Mouse (Mus musculus) cerebellum, postnatal 4 days (tissue): ENCODE measurements at regions not wholly inside any gene's neighbourhood (a gene's known extent, or its start where the extent isn't known, plus 50 kb on each side); places are given as distances from the start of the nearest gene placed in this dataset.

Experiments used
- DNase-seq, 2 experiments: peaks; one replicate each; pipeline ENCODE4 v3.0.0; 2022; ENCODE audit warnings: low spot score in 2 of 2, mixed read lengths in 1 of 2

DNA sequence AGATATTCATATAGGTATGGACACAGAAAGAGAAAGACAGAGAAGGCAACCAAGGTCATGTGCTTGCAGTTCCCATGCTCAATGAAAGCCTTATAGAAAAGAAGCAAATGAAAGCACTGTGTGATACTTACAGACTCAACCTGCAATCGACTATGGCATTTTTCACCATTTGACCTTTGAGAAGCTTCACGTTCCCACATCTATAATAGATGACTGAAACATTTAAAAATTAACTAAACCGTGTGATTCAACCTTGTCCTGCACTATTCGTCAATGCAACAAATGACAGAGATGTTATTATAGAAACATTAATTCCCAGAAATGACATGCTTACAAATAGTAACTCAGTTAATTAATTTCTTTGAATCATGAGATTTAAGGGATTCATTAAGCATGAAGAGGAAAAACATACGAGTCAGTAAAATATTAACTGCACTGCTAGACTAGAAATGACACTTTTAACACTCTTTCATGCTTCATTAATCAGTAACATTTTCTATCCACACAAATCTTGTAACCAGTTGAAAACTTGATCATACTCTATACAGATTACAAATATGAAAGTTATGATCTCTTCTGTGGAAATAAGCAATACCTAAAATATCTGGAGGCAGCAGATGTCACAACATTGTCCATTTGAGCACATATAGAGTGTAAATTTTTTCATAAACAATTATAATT, 545.2 kb upstream of the N6amt1 start:
- no peak for DNase-seq

DNA sequence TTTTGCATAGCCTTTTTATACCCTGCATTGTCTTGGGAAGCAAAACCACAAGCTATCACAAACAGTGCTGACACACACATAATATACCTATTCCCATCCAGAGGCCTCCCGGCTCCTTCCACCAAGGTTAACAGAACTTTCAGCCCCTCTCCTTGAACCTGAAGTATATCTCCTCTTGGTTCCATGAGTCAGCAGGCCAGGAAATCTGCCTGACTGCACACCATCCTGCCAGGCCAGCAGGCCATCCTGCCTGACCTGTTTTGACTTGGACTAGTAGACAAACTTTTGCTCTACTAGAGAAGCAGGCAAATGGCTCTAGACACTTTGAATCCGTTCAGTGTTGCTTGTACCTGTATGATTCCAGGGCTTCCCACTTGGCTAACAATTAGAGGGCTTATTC, 547.6 kb upstream of the N6amt1 start:
- no peak for DNase-seq

DNA sequence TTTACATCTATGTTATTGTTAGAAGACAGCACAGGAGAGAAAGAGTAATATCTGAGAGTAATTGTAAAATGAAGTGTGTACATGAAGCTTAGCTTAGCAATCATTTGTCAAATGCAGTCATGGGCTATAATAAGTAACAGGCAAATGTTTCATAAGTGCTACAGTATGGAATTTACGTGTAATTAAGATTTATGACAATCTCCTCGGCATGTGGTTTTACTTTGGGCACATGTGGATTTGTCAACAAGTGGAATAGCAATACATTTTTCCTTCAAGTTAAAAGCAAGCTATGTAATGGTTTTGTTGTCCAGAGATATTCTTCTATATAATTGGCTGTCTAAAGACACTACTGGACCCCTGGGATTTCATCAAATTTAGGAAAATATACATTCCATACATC, 577.9 kb upstream of the N6amt1 start:
- DNase-seq = no peak

DNA sequence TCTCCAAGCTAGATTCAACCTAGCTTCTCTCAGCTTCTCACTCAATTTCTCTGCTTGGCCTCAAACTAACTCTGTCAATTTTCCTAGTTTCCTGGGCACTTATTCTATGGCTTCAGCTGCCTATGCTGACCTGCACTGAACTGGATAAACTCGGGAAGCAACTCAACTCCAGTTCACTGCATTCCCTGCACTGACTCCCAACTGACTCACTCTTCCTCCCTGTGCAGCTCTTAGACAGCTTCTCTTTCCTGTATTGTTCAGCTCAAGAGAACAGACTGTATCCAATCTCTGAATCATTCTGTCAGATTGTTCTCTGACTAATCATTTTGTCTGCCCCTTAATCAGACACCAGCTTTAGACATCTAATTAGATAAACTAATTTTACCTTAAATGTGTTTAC, 581.4 kb upstream of the N6amt1 start:
- DNase-seq = no peak

DNA sequence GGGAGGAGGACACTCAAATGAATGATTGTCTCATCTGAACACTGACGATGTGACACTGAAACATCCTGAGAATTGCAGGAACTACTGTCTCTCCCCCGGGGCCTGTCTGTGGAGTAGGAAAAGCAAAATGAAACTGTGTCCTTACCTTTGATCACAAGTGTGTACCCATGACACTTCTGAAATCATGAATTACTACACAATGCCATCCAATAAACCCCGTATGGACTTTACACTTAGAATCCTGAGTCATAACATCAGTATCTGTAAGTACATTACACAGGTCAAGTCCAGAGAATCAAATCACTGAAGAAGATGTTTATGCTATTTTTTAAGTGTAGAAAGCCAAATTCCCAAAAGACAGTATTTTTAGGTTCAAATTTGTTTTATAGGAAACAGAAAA, 585.1 kb upstream of the N6amt1 start:
- DNase-seq = no peak

DNA sequence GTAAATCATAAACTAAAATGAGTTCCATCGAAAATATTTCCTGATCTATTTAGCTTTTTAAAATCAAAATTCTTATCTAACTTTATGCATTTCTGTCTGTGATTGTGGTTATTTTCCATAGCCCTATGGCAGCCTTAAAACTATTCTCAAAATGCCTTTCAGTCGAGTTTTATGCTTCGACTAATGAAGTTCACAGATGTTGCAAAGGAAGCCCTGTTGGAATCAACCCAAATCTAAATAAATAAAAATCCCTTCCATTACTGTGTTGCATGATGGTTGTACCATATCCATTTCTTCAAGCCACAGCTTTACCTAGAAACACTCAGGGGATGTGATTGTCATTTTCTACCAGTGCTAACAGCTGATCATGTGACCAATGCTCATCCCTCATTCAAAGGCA, 585.6 kb upstream of the N6amt1 start:
- DNase-seq = no peak

DNA sequence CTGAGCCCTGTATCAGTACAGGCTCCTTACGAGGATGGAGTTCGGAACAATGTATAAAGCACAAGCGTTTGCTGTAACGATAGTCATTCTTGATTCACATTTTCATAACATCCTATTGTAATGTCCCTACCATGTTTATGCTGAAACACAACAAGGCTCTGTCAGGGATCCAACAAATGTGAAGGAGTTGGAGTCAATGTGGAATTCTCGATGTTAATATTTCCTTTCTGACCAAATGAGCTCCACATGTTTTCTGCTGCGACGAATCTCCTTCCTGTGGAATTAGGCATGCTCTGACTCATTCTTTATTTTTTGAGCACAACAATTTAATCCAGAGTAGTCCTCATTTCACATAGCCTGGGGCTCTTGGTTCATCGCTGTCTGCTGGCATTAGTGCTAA, 588.0 kb upstream of the N6amt1 start:
- DNase-seq = no peak

DNA sequence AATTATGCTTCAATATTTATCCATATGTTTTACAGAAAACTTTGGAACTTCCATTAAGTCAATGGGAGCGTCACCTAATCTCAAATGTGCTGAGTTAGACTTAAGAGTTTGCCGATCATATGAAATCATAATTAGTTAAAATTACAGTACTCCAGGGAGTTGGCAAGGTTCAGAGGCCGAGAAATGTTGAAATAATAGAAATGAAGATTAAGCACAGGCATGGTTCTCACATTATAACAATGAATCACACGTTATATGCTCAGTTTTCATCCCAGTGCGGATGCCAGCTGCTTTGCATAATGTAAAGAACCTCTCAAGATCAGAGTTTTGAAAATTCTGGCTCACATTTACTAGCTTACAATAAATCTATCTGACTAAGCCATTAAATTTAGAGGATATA, 612.7 kb upstream of the N6amt1 start:
- no peak for DNase-seq

DNA sequence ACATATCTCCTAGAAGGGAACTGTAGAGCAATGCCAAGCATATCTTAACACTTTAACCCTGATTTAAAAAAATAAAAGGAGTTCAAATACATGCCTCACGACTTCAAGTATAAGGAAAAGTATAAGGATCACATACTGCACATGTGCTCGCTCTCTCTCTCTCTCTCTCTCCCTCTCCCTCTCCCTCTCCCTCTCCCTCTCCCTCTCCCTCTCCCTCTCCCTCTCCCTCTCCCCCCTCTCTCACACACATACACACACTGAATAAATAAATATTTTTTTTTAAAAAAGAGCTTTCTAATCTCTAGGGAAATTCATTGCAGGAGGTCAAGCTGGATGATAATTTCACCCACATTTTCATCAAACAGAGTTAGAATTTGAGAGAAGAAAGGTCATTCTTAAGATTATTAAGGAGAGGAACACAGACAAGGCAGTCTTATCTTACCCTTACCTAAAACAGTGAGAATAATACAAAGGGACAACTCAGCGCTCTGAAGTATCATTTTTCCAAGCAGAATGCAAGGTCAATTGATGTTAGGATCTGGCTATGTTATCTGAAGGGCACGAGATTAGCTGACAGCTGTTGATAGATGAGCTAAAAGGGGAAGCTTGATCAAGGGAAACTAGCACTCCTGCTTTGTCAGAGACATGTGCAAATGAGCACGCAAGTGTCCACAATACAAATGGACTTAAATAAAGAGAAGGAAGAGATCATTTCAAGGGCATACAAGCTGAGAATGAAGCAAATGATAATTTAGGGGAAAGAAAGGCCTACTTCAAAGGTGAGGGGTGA, 634.8 kb upstream of the N6amt1 start:
- no peak for DNase-seq

DNA sequence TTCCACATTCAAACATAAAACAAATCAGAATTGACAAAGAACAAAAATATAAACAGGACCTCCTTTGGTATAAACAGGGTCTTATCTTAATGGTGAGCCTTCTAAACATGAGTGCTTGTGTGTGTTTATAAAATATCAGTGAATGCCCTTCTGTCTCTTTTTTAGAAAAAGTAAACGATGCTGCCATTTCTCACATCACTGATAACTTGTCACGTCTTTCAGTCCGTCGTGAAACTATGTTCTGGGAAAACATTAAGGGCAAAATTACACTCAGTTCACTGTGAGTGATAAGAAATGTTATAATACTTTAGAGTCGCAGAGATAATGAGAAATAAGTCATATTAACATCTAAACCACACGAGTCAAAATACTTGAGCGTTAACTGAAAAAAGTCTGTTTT, 635.6 kb upstream of the N6amt1 start:
- DNase-seq = no peak

DNA sequence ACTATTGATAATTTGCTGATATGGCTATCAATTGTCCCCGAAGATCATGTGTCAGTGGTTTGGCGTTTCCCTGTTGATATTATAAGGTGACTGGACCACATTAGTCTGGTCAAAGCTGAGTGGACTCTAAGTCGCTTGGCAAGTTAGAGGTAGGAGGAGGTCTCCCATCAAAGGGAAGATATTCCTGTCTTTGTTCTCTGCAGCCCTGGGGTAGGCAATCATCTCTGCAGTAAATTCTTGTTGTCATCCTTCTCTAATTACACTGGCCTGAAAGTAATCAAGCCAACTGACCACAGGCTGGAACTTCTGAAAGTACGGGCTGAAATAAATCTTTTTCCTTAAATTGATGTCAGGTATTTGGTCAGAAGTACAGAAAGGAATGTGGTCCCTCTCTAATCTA, 652.3 kb upstream of the N6amt1 start:
- no peak for DNase-seq

DNA sequence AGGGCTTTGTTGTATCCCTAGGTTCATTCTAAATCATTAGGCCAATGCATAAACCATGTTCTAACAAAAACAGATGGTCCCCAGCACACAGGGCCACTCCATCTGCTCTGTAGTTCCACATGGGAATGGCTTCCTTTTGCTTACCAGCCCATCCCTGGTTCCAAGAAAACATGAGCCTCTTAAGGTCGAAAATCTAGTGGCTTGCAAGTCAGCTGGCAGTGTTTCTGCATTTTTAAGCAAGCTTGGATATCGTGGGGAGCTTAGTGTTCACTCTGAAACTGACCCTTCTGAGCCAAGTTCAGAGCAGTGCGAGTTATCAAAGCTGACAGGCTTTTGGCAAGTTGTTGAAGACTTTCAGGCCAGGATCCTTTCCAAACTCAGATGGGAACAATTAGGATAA, 659.5 kb upstream of the N6amt1 start:
- DNase-seq = peak in 1 of 2 experiments; percentile 52

DNA sequence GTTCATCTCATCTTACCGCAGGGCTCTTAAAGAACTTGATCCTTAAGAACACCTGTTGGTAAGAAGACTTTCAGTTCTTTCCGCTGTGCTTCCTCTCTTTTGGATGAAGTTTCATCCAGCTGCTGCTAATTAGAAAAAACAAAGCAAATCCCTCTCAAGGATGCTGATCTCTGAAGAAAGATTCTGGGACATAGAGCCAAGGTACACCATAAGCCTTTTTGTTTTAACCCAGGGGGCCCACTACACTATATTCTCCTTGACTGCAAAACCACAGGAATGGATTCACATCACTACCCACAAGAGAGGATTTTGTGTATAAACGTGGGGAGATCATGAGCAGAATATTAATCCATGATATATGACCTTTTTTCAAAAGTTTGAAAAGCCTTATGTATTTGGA, 694.8 kb upstream of the N6amt1 start:
- DNase-seq = no peak

DNA sequence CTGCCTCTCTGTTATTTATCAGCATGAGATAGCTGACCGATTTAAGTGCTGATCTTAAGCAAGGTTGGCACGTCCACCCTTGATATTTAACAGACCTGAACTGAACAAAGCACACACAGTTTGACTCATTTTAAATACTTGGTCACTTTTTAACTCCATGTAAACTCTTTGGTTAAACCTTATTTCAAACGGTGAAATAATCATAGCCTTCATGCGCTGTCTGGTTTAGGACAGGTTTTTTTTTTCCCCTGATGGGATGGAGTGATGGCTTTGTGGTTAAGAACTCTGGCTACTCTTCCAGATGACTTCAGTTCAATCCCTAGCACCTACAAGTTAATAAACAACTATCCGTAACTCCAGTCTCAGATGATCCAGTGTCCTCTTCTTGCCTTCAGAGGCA, 706.7 kb upstream of the N6amt1 start:
- no peak for DNase-seq

DNA sequence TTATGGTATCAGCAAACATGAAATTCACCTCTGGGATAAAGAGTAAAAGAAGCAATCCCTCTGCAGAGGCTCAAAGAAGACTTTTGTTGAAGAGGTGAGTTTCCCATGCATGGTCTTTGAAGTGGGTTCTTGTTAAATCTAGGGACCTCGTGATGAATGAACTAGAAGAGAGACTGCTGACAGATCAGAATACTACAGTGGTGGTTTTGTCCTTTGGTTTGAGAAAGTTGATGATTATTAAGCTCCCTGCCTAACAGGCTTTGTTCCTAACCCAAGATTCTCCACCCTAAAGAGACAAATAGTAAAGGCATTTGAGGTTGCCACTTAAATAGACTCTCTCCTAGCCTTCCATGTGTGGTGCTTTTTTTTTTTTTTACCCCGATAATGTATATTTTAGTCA, 707.2 kb upstream of the N6amt1 start:
- no peak for DNase-seq

DNA sequence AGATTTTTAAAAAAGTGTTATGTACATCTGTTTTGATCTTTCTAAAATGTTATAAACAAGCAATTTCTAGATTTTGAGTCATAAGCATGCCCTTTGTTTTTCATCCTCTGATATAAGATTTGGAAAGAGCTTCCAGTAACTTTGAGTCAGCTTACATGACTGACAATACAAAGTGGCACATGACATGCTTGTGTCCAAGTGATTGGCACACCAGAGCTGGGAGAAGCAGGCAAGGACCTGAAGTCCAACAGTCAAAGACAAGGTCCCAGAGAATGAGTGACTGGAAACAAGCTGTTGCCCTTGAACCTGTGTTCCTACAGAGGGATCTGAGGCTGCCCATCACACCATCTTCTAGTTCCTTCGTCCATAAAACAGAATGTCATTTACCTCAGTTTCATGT, 708.5 kb upstream of the N6amt1 start:
- no peak for DNase-seq

DNA sequence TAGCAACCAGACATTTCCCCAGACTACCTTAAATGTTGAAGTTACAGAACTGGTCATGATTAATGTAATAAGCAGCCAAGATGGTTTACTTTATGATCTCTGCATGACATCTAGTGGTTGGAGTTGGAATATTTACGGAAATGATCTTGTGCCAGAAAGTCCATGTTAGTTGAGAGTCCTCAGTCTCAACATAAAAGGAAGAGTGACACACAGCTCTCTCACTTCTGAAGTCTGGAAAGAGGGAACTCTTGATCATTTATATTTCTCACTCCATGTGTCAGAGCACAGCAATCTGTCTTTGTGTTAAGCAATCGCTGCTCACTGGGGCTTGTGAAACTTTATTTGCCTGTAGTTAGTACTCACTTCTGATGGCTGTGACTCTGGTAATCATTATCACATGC, 709.1 kb upstream of the N6amt1 start:
- DNase-seq = peak in 1 of 2 experiments; percentile 28

DNA sequence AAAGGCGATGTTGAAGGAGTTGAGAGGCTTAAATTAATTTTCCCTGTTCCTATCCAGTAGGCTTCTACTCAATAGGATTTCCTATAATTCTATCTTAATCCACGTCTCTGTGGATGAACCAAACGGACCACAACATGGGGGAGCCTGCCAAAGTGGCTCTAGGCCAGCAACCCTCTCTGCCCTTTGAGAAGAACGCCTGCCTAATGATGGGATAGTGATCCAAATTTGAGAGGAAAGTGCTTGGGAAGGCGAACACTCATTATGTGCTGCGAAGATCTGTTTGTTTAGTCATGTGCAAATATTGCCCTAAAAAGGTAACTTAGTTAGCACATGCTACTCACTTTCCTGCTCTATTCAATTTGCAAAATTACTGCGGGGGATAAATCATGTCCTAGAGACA, 702.5 kb upstream of the Adamts5 start:
- peak in 1 of 2 experiments; percentile 3 for DNase-seq

DNA sequence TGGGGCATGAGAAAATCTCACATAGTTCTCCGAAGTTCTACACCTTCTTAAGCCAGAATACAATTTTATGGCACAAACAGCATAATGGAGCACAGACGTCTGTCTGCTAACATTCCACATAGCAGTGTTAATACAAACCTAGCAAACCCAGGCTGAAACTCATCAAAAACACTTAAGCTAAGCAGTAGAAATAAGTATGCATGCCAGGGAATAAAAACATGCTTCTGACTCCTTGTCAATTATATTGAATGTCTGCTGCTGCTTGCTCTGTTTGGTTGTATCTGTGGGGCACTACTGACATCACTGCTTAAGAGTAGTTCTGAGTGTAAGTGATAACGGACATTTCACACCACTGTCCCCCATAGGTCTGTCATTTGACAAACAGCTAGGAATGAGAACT, 693.4 kb upstream of the Adamts5 start:
- no peak for DNase-seq

DNA sequence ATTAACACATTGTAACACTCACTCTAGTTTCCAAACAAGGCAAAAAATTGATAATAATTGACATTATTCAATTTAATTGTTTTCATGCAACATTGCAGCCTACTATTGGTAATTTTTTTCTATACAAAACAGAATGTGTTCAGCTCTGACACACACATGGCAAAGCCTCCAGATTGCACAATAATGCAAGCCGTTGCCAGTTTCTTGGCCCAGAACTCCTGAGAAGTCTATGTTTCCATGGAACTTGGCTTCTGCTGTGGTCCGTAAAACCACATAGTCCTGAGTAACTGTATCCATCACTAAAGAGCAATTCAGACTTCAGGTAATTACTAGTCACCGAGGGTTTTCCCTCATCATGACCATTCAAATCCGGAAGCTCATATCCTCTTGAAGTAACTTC, 684.4 kb upstream of the Adamts5 start:
- DNase-seq = no peak

DNA sequence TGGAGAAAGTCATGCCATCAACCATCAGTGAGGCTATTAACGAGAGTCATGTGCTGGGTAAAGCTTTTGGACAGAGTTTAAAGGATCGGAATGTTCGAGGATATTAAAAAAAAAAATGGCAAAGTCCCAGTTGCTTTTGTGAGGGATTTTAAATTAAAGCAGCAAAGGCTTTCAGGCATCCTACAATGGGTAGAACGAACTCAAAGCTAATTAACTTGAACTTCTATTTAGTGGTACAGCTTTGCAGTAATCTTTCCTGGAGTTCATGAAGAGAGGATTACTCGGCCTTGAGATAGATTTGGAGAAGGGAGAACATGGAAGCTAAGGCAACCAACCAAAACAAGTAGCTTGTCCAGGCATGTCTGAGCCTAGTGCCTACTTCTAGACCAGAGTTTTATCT, 676.7 kb upstream of the Adamts5 start:
- DNase-seq = no peak

DNA sequence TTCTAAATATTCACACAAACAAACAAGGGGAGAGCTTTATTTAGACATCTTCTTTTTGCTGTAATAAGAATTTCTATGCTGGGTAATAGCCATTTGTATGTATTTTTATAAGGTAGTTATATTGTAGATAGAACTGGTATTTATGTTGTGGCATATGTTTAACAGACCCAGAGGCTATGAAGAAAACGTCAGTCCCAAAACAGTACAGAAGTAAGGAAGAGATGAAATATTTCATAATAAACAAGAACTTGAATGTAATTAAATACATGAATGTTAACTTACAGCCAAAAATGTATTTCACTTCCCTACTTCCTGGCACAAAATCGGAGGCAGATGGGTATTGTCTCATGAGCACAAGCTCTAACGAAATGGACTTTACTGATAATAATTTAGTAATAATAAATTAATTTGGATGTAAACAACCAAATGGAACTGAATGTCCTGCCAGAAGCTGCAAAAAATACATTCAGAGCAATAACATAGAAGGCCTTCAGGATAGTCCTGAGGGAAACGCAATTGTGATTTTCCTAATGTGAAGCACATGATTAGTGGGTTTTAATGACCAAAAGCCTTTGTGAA, 645.9 kb upstream of the Adamts5 start:
- DNase-seq = no peak

DNA sequence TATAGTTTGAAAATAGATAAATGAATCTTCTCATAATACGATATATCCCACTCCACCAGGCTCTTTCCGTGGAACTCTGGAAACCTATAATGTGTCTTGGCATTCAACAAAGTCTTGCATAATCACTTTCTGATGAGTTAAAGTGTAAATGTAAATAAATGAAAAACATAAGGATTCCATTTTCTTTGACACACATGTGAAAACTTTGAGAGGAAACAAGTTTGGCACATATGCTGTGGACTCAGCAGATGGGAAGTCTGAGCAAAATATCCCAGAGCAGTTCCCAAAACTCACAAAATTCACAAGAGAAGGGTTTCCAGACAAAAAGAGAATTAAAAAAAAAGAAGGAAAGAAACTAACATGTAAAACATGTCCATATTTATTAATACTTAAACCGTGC, 645.3 kb upstream of the Adamts5 start:
- DNase-seq = no peak
